Mouse (Mus musculus): Measurements from ENCODE around the gene Tbce.
"Not testable (repeated sequence)": the region's sequence is repeated elsewhere in the genome, so short reads cannot be mapped to it uniquely, and the experiment has no call there.

Tbce gene

DNA sequence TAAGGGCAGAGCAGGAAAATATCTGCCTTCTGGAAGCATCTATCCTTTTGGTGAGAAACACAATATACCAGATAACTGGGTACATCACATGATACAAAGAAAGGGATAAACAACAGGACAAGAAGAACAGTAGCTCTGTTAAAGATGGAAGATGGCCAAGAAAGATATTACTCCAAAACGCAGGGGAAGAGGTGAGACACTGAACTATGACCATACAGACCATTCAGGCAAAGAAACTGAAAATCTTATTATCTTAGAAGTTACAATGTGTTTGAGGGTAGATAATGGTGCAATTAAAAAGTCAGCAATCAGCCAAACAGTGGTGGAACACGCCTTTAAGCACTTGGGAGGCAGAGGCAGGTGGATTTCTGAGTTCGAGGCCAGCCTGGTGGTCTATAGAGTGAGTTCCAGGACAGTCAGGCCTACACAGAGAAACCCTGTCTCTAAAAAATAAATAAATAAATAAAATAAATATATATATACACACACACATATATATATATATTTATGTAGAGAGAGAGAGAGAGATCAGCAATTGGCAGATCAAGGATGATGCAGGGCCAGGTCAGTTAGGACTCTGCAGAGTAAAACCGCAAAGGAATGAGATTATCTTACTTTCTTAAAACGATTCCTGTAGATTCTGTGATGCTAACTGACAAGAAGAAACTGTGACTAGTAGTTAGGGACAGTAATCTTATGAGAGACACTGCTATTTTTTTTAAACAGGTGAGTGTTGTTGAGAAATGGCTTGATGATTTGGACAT lies 5.9 kb downstream of the Tbce start:
- no peak for DNase-seq

DNA sequence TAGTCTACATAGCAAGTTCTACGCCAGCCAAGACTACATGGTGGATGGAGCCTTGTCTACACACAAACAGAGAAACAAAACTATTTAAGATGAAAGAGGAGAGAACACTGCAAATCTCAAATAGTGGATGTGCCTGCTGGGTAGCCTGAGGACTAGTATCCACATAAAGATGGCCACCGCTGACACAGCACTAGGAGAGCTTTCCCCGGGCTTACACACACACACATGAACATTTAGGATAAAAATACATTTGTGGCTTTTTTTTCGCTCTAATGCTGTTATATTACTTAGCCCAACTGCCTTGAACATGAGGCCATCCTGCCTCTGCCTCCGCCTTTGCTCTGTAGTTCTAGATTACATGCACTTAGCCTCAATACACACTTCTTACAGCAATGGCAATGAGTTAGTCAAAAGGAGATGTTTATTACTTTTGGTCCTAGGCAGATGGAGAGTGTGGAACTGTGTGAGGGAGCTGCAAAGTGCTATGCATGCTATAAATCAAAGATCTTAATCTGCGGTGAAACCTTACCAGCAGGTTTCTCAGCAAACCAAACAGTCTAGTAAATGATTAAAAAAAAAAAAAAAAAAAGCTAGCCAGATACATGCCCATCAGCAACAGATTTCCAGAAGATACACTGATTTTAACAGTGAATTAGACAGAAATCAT lies 13.2 kb downstream of the Tbce start:
- DNase-seq = no peak

DNA sequence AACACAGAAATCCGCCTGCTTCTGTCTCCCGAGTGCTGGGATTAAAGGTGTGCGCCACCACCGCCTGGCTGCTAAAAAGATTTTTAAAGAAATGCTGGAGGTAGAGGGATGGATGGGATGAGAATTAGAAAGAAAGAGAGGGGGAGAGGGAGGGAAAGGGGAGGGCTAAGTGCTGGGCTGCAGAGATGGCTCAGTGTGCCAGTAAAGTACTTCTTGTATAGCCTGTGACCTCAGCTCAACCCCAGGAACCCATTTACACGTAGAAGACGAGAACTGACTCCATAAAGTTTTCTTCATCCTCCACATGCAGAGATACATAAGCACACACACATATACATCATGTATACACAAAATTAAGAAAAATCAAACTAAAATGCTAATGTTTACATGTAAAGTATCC lies 13.9 kb downstream of the Tbce start:
- DNase-seq = no peak

DNA sequence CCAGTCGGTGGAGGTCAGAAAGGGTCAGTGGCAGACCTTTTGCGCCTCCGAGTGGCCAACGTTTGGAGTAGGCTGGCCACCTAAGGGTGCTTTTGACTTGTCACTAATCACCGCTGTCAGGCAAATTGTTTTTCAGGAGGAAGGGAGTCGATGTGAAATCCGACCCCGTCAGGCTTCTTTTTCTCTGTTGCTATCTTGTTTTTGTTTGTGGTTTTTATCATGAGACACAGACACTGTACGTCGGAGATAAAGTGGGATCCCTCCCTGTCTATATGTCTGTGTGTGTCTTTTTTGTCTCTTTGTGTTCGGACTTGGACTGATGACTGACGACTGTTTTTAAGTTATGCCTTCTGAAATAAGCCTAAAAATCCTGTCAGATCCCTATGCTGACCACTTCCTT lies 18.0 kb downstream of the Tbce start:
- not testable (repeated sequence) for DNase-seq

DNA sequence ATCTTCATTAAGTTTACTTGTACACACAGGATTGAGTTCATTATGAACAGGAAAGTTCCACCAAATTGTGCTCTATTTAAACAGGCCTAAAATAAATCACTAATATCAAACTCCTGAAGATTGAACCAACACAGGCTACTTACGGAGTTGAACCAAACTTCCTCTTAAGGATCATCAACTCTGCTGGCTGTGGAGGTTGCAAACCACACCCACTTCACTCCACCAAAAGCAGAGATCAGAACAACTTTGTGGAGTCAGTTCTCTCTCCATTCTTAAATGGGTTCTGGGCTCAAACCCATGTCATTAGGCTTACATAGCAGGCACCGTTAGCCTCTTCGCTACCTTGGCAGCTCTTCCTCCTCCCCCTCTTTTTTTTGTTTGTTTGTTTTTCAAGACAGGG lies 20.6 kb downstream of the Tbce start:
- DNase-seq = no peak

DNA sequence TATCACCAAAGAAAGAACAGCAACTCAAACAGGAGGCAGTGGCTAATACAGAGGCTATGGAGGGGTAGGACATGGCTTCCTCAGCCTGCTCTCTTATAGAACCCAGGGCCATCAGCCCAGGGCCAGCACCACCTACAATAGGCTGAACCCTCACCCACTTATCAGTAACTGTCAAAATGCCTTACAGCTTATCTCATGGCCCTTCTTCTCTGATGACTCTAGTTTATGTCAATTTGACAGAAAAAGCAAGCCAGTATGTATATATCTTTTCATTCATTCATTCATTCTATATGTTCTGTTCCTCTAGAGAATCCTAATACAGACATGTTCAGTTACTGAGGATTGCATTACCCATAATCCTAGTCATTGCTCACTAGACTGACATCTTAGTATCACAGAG lies 21.2 kb downstream of the Tbce start:
- DNase-seq = no peak

DNA sequence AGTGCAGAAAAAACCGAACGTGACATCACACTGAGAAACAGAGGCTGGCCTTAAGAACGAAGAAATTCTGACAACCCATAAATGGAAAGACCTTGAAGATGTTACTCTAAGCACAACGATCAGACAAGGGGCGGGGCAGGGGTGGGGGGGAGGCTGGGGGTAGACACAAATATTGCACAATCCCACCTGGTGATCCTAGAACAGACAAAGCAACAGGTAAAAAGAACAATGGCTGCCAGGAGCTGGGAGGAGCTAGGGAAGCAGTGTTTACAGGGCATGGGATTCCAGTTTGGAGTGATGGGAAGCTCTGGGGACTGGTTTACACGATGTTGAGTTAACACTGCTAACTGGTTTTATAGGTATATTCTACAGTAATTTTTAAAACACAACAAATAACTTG lies 23.8 kb downstream of the Tbce start:
- DNase-seq = no peak

DNA sequence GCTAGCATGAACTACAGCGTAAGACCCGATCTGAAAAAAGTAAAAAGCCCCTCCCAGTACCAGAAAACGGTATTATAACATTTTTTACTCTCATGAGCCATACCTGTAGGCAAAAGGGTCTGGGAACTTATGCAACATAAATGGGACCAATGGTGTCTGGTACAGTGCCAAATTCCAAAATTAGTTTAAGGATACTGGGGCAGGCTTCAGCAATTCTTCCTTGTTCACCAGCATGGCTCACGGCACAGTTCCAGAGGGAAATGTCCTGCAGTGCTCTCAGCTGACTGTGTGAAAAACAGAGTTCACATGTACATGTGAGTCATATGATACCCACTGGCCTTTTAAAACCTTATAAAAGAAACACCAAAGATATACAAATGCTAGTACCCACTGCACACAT lies 24.9 kb downstream of the Tbce start:
- DNase-seq = peak; percentile 33 to 51

DNA sequence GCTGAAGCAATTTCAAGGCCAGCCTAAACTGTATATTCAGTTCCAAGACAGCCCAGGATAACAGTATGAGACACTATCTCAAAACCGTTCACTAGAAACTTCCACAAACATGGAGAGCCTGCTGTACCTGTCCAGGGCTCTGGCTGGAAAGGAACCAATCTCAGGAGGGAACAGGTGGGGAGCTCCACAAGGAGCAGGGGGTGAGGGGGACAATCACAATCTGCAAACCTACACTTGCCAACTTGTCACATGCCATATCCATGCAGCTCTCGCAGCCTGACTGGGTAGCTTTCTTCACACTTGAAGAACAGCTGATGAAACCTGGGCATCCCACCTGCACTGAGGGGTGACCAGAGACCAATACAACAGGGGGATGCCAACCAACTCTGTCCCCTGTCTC lies 25.4 kb downstream of the Tbce start:
- peak; percentile 24 to 49 for DNase-seq

DNA sequence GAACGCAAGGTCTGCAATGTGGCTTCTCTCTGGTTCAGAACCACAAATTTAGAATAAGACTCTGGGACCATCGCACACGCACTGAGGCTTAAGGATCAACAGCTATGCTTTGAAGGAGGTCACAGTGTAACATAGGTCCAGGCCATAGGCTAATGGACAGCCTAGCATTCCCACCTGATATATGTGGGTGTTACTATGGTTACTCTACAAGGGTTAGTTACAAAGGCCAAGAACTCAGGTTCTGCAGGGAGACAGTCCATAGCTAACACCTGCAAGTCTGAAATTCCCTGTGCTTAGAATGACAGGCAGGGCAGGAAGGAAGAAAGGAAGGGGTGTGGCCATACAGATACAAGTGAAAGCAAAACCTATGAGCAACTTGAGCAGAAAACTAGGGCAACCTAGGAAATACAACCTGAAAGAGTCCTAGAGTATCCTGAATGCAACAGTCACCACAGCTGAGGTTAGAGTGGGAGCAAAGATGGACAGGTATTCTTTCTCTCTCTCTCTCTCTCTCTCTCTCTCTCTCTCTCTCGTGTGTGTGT lies 27.9 kb downstream of the Tbce start:
- no peak for DNase-seq

DNA sequence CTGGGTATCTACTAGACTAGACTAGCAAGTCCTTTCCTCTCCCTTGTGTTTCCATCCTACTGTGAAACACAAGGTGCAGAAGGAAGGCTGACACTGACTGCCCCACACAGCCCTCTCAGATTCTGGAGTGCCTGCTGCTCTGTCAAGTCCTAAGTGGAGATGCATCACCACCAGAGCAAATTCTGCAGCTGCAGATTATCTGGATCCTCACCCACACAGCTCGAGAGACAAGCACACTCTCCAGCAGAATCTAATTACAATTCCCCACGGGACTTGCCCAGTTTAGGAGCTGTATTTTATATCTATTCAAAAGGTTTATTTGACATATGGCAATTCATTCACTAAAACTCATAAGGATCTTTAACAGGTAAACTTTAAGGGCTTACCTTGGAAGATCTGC lies 33.4 kb downstream of the Tbce start:
- DNase-seq = no peak

DNA sequence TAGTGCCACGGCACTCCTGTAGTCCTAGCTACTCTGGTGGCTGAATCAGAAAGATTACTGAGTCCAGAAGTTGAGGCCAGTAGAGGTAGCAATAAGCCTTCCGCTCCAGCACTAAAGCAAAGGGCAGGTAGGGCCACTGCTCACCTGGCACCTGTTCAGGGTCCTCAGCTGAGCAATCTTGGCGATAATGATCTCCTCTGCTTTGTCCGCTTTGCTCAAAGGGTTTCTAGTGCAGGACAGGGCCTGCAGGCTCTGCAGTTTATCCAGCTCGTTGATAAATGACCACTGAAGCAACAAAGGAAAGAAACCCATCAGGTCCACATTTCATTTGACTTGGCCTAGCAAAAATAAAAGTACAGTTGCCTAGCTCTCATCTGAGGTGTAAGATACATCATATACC lies 34.4 kb downstream of the Tbce start:
- no peak for DNase-seq

DNA sequence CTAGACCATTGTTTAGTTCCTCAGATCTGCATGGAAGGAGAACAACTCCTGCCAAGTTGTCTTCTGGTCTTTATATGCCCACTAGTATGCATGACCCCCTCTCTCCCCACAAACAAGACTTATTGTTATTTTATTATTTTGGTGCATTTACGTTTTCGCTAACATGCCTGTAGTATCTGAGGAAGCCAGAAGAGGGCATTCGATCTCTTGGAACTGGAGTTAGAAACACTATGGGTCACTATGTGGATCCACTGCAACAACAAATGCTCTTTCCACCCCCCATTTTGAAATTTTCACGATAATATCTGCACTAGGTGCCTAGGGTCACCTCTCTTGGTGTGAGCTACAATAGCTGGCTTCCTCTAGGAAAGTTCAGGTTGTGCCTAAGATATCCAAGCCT lies 35.4 kb downstream of the Tbce start:
- DNase-seq = peak in 1 of 2 experiments; percentile 20

DNA sequence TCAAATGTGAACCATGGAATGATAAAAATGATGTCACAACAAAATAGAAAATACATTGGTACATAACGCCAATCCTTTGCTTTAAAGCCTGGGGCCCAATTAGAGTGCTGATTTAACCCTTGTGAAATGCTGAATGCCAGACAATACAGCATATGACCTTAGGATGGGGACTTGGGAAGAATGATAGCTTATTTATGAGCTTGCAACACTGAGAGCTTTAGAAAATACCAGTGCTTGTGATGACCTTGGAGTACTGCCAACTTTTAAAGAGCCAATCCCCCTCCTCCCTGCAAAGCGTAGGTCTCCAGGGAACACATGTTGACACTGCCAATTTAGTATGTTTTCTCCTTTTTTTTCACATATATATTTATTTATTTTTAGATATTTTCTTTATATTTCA lies 36.7 kb downstream of the Tbce start:
- DNase-seq = no peak

DNA sequence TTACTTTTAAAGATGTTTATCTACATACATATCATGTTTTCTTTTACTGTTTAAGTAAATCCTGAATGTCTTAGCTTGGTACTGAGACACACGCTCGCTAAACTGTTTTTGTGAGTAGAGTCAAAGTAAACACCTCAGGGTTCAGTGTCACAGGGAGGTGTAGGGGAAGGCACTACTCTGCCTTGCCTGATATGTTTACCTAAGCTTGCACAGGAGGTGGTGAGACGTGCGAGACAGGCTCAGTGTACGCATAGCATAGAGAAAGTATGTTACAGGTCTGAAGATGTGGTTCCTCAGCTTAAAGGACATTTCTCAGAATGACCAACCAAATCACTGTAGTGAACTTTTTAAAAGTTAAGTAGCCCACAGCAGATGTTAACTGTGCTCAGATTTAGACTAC lies 42.0 kb downstream of the Tbce start:
- DNase-seq = no peak

DNA sequence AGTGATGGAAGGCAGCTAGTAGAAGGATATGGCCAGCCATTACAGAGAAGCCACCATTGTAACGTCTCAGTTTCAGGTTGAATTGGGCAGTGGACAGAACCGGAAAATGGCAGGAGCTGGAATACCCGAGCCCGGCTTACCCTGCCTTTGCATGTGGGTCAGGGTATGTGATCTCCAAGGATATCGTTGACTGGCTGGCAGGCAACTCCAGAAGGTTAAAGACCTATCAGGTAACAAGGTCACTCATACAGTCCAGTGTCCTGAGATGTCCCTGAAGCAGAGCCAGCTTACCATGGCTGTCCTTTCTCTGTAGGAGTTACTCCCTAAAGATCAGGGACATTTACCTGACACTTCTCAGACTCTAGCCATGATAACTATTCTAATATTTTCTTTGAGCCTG lies 44.4 kb downstream of the Tbce start:
- no peak for DNase-seq

DNA sequence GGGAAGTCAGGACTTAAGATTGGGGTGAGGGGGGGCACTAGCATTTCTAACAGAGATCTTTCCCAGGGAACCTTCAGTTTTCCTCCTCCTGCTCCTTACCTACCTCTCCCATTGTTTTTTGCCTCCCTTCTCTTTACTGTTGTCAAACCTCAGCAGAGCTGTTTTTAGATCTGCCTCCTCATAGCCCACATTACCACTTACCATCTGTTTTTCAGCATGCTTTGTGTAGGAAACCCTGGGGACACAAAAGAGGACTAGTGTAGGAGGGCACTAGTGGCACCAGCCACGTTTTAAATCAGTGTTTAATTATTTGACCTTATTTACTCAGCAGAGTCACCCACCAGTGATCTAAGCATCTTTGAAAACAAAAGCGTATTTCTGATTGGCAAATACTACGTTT lies 46.4 kb downstream of the Tbce start:
- DNase-seq = no peak

DNA sequence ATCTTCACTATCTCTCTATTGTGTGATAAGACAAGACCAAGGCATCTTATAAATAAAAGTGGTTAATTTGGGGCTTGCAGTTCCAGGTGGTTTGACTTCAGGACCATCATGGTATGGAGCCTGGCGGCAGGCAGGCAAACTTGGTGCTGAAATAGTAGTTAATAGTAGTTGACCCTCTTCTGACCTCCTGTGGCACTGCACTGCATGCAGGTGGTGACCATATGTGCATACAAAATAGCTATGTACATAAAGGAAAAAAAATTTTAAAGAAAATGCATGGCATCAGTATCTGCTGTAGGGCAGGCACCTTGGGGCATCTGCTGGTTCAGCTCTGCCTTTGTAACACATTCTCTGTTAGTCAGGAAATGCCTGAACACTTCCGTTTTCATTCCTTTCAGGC lies 49.0 kb downstream of the Tbce start:
- DNase-seq = no peak

DNA sequence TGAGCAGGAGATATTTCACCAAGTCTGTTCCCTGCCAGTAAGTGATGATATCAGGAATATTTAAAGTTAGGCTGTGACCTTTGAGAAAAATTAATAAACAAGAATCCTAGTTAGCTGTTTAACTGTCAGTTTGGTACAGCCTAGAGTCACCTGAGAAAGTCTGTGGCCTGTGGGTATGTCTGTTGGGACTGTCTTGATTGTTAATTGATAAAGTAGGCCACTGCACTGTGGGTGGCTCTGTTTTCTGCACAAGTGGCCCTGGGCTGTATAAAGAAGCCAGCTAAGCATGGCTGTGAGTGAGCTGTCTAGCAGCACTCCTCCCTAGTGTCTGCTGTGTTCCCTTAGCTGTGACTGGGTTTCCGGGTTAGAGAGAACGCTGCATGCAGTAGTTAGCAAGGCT lies 50.3 kb downstream of the Tbce start:
- no peak for DNase-seq

DNA sequence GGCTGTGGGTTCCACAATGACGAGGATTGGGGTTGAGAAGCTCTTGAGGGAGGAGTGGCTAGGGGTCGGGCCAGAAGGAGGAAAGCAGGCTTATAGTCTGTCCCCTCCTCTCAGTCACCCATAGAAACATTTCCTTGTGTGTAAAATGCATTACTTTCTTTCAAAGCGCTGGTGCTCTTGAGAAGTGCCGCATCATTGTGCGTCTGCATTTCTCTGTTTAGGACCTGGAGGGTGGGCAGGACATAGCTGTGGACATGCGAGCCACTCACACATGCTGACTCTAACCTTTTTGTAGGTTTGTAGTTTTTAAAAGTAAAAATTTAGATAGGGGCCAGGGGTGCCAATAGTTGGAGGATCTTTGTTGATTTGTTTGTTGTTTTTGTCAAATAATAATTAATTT lies 55.9 kb downstream of the Tbce start:
- DNase-seq = no peak

DNA sequence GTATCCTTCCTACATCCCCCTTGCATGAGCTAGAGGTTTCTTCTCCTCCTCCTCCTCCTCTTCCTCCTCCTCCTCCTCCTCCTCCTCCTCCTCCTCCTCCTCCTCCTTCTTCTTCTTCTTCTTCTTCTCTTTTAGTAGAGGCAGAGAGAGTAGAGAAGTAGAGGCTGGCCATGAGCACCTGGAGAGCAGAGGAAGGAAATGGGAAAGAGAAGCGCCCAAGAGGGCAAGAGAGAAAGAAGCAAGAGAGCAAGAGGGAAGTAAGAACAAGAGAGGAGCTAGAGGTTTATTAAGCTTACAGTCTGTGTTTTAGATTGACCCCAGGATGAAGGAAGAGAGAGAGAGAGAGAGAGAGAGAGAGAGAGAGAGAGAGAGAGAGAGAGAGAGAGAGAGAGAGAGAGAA lies 57.6 kb downstream of the Tbce start:
- not testable (repeated sequence) for DNase-seq

DNA sequence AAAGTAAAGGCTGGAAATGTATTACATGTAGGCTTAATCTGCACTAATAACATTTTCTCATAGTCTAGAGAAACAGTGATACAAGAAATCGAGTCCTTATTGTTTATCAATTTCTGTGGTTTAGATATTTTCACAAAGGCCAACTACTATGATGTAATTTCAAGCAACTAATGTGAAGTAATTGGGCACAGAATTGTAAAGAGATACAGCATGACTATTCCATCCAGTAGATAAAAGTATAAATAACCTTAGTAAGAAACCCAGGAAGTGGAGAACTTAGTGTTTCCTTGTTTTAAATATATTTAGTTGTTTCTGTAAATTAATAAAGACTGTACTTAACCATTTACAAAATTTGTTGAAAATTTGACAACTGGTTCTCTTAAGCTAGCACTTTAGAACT lies 69.6 kb downstream of the Tbce start:
- DNase-seq = no peak

DNA sequence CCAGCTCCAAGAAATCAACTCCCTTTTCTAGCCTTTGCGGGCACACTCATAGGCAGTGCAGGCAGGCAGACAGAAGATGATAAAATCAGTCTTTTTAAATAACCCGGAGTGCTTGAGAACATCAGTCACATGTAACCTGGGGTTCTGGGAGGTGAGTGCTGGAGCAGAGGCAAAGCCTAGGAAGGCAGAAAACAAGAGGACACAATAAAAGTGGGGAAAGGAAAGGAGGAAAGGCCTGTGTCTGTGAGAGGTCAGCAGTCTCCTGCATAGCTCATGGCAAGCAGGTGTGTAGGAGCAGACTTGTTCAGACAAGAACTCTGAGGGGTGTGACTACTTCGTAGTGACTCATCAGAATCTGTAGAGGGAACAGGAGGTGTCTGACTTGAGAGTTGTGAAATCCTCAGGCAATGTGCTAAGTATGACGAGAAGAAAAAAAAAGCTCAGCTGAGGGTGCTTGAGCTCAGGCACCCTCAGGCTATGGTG lies 70.8 kb downstream of the Tbce start:
- no peak for DNase-seq

DNA sequence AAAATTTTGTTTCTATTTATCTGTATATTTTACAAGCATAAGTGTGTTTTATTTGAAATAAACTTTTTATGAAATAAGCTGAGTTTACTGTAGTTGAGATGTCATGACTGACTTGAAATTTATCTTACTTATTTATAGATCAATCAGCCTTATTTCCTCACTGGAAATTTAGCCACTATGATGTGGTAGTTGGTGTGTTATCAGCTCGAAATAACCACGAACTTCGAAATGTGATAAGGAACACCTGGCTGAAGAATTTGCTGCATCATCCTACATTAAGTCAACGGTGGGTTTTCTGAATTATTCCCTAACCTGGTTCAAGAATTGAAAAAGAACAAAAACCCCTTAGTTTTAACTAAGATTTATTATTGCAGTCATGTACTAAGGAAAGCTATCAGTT lies 73.3 kb downstream of the Tbce start:
- DNase-seq = no peak

All from cerebellum, postnatal 14 days (tissue).